Mouse (Mus musculus) stomach, embryonic 16.5 days (tissue): ENCODE results near the gene Cct7. TPM values are rescaled to one million over a fixed set of nuclear protein-coding genes. Genes with fewer than 3 reads are reported as not detected.

Source experiments
- ATAC-seq: fragments of 200-750 bp; cut with Nextera tagmentation; 2 replicates; pipeline ENCODE4 v1.8.0; 2017; ENCODE audit warnings: moderate number of reproducible peaks, moderate TSS enrichment; ENCODE audit not compliant: insufficient read depth, low FRiP score
- H3K27ac ChIP-seq: fragments of 300-500 bp; sonication (generic); 2 replicates; pipeline ENCODE4 v1.5.1; 2014; ENCODE audit warnings: low read length
- H3K27me3 ChIP-seq: fragments of 300-500 bp; sonication (generic); 2 replicates; pipeline ENCODE4 v1.6.1; 2014; ENCODE audit warnings: low read length, control low read depth, mixed read lengths; ENCODE audit not compliant: control insufficient read depth, insufficient read depth
- H3K36me3 ChIP-seq: fragments of 300-500 bp; sonication (generic); 2 replicates; pipeline ENCODE4 v1.6.1; 2014; ENCODE audit warnings: low read length; ENCODE audit not compliant: control insufficient read depth, insufficient read depth
- H3K4me1 ChIP-seq: fragments of 300-500 bp; sonication (generic); 2 replicates; pipeline ENCODE4 v1.6.1; 2014; ENCODE audit warnings: low read length, control low read depth, mixed read lengths; ENCODE audit not compliant: control insufficient read depth, insufficient read depth
- H3K4me2 ChIP-seq: fragments of 300-500 bp; sonication (generic); 2 replicates; pipeline ENCODE4 v1.6.1; 2014; ENCODE audit warnings: low read depth, low read length, mixed read lengths
- H3K4me3 ChIP-seq: fragments of 300-500 bp; sonication (generic); replicated peaks from 2 replicates; pipeline ENCODE4 v1.5.1; 2014; ENCODE audit warnings: mild to moderate bottlenecking, low read length
- H3K9ac ChIP-seq: fragments of 300-500 bp; sonication (generic); 2 replicates; pipeline ENCODE4 v1.6.1; 2014; ENCODE audit warnings: low read length
- H3K9me3 ChIP-seq: fragments of 300-500 bp; sonication (generic); replicated peaks from 2 replicates; pipeline ENCODE4 v1.6.1; 2016; ENCODE audit warnings: low read length, control low read depth; ENCODE audit not compliant: control insufficient read depth
- WGBS: fragments of 180-500 bp; shearing (Covaris S2); extraction: QIAGEN DNeasy Blood & Tissue Kit; methylation state at CpG from one replicate; pipeline ENCODE4 v1.1.7; 2014; 5-methylcytosine and 5-hydroxymethylcytosine counted together
- polyA plus RNA-seq: library from polyadenylated mRNA; unstranded; fragments of >200 nt; fragmentation: Nextera tagmentation; extraction: Ambion mirVana; gene quantifications from 2 replicates; pipeline ENCODE4 v1.2.1, GENCODE M21; 2015

The Cct7 gene
- polyA plus RNA-seq, 1 experiment from 2014 or later = 415 TPM

GRCm38 (mm10) chr6:85489717-85490116 lies 38.4 kb downstream of the Cct7 start:
- H3K27ac ChIP-seq = 0 out of 2 replicates have a peak overlapping the region, but pooled peaks have one; percentile 6
- 49% methylated on average over 3 of the region's 3 CpGs for WGBS
- H3K36me3 ChIP-seq = no peaks in the 10 kb centered on the region
- peaks cover under 1% of the 10 kb centered on the region; the same call in 1 of the 2 replicates for H3K4me1 ChIP-seq
- H3K27me3 ChIP-seq = peaks cover 6% of the 10 kb centered on the region
- no peaks in the 10 kb centered on the region for H3K9me3 ChIP-seq
- no peak overlapping the region for H3K9ac ChIP-seq
- H3K4me2 ChIP-seq = peak overlapping the region; percentile 25; the same call in 1 of the 2 replicates
- ATAC-seq = peak; percentile 77; the same call in 1 of the 2 replicates
- H3K4me3 ChIP-seq = no peak overlapping the region

- ATAC-seq = no peak
- H3K27me3 ChIP-seq = peaks cover 1% of the 10 kb centered on the region; the same call in 1 of the 2 replicates
- no peak overlapping the region for H3K4me3 ChIP-seq
- WGBS = 83% methylated on average over 4 of the region's 4 CpGs
- H3K4me2 ChIP-seq = peak overlapping the region; percentile 25; the same call in 1 of the 2 replicates
- H3K9me3 ChIP-seq = no peaks in the 10 kb centered on the region
- no peaks in the 10 kb centered on the region for H3K36me3 ChIP-seq
- H3K27ac ChIP-seq = no peak overlapping the region
- H3K9ac ChIP-seq = no peak overlapping the region
- no peaks in the 10 kb centered on the region for H3K4me1 ChIP-seq
Observed at GRCm38 (mm10) chr6:85490252-85490651, 38.9 kb downstream of the Cct7 start.

GRCm38 (mm10) chr6:85491606-85492005 lies 40.3 kb downstream of the Cct7 start:
- WGBS = 93% methylated on average over 3 of the region's 3 CpGs

GRCm38 (mm10) chr6:85496976-85497375 lies 45.7 kb downstream of the Cct7 start:
- no peak overlapping the region for H3K27ac ChIP-seq
- no peaks in the 10 kb centered on the region for H3K9me3 ChIP-seq
- no peak overlapping the region for H3K4me3 ChIP-seq
- no peaks in the 10 kb centered on the region; the same call in 1 of the 2 replicates for H3K4me1 ChIP-seq
- H3K4me2 ChIP-seq = no peak overlapping the region
- H3K9ac ChIP-seq = no peak overlapping the region
- H3K27me3 ChIP-seq = no peaks in the 10 kb centered on the region
- H3K36me3 ChIP-seq = no peaks in the 10 kb centered on the region
- ATAC-seq = no peak

More at GRCm38 (mm10) chr6:85491606-85492005, 40.3 kb downstream of the Cct7 start:
- H3K4me3 ChIP-seq = no peak overlapping the region
- H3K4me2 ChIP-seq = no peak overlapping the region
- H3K9ac ChIP-seq = no peak overlapping the region
- no peak overlapping the region for H3K27ac ChIP-seq
- H3K27me3 ChIP-seq = no peaks in the 10 kb centered on the region
- no peak for ATAC-seq
- H3K9me3 ChIP-seq = no peaks in the 10 kb centered on the region
- no peaks in the 10 kb centered on the region for H3K4me1 ChIP-seq
- no peaks in the 10 kb centered on the region for H3K36me3 ChIP-seq

- H3K27me3 ChIP-seq = no peaks in the 10 kb centered on the region
- no peak overlapping the region for H3K4me3 ChIP-seq
- H3K4me1 ChIP-seq = no peaks in the 10 kb centered on the region; the same call in 1 of the 2 replicates
- no peak overlapping the region for H3K9ac ChIP-seq
- 58% methylated on average over 9 of the region's 9 CpGs for WGBS
- H3K9me3 ChIP-seq = no peaks in the 10 kb centered on the region
- ATAC-seq = no peak
- H3K4me2 ChIP-seq = no peak overlapping the region
- H3K27ac ChIP-seq = no peak overlapping the region
- no peaks in the 10 kb centered on the region for H3K36me3 ChIP-seq
Observed at GRCm38 (mm10) chr6:85498147-85498546, 46.8 kb downstream of the Cct7 start.

- H3K4me3 ChIP-seq = no peak overlapping the region
Observed at GRCm38 (mm10) chr6:85500416-85500815, 49.1 kb downstream of the Cct7 start.

GRCm38 (mm10) chr6:85501571-85502102 lies 50.3 kb downstream of the Cct7 start:
- ATAC-seq = no peak
- H3K36me3 ChIP-seq = no peaks in the 10 kb centered on the region
- H3K4me2 ChIP-seq = peak overlapping the region; percentile 91
- no peak overlapping the region for H3K27ac ChIP-seq
- H3K9ac ChIP-seq = no peak overlapping the region
- H3K4me1 ChIP-seq = no peaks in the 10 kb centered on the region; the same call in 1 of the 2 replicates
- H3K4me3 ChIP-seq = no peak overlapping the region
- 18% methylated on average over 6 of the region's 6 CpGs for WGBS
- no peaks in the 10 kb centered on the region for H3K9me3 ChIP-seq
- peaks cover 8% of the 10 kb centered on the region; the same call in 1 of the 2 replicates for H3K27me3 ChIP-seq

More at GRCm38 (mm10) chr6:85500416-85500815, 49.1 kb downstream of the Cct7 start:
- no peak overlapping the region for H3K9ac ChIP-seq
- no peaks in the 10 kb centered on the region; the same call in 1 of the 2 replicates for H3K4me1 ChIP-seq
- no peaks in the 10 kb centered on the region for H3K36me3 ChIP-seq
- WGBS = 60% methylated on average over 1 of the region's 1 CpGs
- H3K27ac ChIP-seq = no peak overlapping the region
- peaks cover 8% of the 10 kb centered on the region; the same call in 1 of the 2 replicates for H3K27me3 ChIP-seq
- H3K4me2 ChIP-seq = no peak overlapping the region
- no peaks in the 10 kb centered on the region for H3K9me3 ChIP-seq
- no peak for ATAC-seq

- H3K27me3 ChIP-seq = peaks cover 11% of the 10 kb centered on the region; the same call in 1 of the 2 replicates
- H3K9me3 ChIP-seq = no peaks in the 10 kb centered on the region
- peak overlapping the region; percentile 73 for H3K9ac ChIP-seq
- H3K27ac ChIP-seq = no peak overlapping the region
- 2% methylated on average over 37 of the region's 37 CpGs for WGBS
- ATAC-seq = peak; percentile 49; the same call in 1 of the 2 replicates
- no peaks in the 10 kb centered on the region; the same call in 1 of the 2 replicates for H3K4me1 ChIP-seq
- peak overlapping the region; percentile 91 for H3K4me2 ChIP-seq
- no peaks in the 10 kb centered on the region for H3K36me3 ChIP-seq
- peak overlapping the region; percentile 75 for H3K4me3 ChIP-seq
Observed at GRCm38 (mm10) chr6:85502103-85502910, 51.0 kb downstream of the Cct7 start.

- 2% methylated on average over 20 of the region's 22 CpGs for WGBS
- peak; percentile 48; the same call in 1 of the 2 replicates for ATAC-seq
- peaks cover 11% of the 10 kb centered on the region; the same call in 1 of the 2 replicates for H3K27me3 ChIP-seq
Observed at GRCm38 (mm10) chr6:85502911-85503250, 51.6 kb downstream of the Cct7 start, which contains the start of gene Fbxo41. Gene Fbxo41 (minus strand): TSS chr6:85502994.

More at GRCm38 (mm10) chr6:85502911-85503250, 51.6 kb downstream of the Cct7 start, which contains the start of gene Fbxo41:
- no peaks in the 10 kb centered on the region for H3K9me3 ChIP-seq
- peak within 1 kb of the TSS; percentile 73 for H3K9ac ChIP-seq
- no peaks in the 10 kb centered on the region; the same call in 1 of the 2 replicates for H3K4me1 ChIP-seq
- H3K4me3 ChIP-seq = peak within 1 kb of the TSS; percentile 75
- no peaks in the 10 kb centered on the region for H3K36me3 ChIP-seq
- H3K4me2 ChIP-seq = peak within 1 kb of the TSS; percentile 91
- H3K27ac ChIP-seq = no peak within 1 kb of the TSS
